Mouse (Mus musculus) v-Abl transformed pro-B cells (cell line): ENCODE measurements around the gene Lmbrd2.
"Not testable (repeated sequence)": the region's sequence is repeated elsewhere in the genome, so short reads cannot be mapped to it uniquely, and the experiment has no call there.

ENCODE experiments used
- in situ Hi-C, 2 experiments: fragments of 400-800 bp; cut with MboI; formaldehyde crosslinking; loops; one replicate each; pipeline ENCODE4 v1.15.1; 2025; ENCODE audit not compliant: unreplicated experiment in 2 of 2

The Lmbrd2 gene

DNA sequence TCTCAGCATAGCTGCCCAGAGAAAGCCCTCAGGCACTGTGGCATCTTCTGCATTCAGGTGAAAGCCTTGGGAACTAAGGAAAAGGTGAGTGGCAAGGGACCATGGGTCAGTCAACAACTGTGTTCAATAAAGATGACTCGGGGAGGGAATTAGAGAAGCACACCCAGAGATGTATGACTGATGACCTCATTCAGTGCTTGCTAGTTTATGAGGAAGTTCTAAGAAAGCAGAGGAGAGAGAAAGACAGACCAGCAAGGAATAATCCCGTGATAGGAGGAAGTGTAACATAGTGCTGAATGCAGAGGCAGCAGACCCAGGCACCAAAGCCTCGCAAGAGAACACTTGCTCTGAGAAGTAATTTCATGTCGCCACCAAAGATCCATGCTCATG, 8.9 kb upstream of the Lmbrd2 start:
- in situ Hi-C loops: no loop called here

DNA sequence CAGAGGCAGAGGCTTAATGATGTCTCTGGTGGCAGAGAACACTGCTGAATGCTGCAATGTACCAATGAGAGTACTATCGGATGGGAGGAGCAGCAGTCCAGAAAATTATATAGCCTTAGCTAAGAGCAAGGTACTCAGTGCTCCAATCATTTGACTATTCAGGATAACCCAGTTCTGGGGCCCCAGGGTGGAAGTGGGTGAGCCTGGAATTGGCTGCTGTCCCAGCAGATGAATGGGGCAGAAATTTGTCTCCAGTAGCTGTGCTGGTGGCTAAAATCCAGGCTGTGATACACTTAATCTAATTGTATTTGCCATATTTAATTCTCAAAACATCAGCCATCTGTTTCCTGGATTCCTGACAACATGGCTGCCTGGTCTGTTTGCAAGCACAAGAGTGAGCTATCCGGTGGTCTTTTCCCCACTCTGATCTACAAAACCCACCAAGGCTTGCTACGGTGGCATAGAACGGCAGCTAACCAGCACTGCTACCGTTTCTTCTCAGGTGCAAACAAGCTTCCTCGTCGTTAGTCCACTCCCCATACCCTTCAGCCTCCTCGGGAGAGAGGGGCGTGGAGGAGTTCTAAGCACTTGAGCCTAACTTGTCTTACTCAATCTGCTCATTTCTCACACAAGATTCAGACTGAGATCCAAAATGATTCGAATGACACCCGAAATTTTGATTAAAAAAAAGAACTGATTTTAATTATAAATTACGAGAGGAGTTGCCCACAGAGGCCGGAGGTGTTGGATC, 7.5 kb upstream of the Lmbrd2 start:
- in situ Hi-C loops: no loop called here

DNA sequence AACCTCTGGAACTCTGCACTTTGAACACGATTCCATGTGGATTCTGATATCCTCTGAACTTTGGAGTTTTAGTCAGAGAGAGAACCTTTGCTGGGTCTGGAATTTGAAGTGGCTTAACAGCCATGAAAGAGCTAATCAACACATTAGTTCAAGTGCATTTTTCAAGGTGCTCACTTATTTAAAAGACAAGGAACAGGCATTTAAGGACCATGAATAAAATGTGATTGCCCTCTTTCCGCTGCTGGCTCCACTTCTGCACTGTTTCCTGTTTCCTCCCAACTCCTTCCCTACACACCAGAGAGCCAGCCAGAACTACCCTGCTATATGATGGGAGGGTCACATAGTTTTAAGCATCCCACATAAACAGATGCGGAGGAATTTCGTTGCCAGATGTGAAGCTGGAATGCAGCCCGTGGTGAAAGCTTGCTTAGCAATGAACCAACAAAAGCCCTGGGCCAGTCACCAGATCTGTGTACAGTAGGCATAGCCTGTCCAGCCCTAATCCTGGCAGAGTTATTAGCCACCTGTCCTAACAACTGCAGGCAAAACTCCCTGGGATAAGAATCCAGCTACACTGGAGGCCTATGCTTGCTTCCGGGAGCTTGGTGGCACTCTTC, 5.4 kb upstream of the Lmbrd2 start:
- in situ Hi-C loops: no loop called here

- in situ Hi-C loops: no loop called here
Measured at GRCm38 (mm10) chr15:9139447-9139846, 903 bp upstream of the Lmbrd2 start.

DNA sequence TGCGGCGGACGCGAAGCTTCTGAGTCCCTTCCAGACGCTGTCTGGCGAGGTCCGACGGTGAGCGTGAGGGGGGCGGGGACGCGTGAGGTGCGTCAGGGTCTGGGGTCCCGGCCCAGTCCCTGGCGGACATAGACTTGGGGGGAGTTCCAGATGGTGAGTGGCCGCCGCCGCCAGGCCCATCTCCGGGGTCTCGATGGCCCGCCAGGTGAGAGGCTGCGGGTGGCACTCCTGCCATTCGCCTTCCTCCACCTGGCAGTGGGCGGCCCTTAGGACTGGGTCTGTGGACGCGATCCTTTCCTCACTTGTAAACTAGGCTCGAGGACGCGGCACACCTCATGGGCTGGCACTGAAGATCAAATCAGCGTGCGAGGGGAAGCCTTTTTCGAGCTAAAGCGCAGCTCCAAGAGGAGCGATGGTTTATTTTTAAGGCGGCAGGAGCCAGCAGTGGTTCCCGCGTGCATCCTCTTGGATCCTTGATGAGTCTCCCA, 378 bp downstream of the Lmbrd2 start:
- in situ Hi-C loops: no loop called here

DNA sequence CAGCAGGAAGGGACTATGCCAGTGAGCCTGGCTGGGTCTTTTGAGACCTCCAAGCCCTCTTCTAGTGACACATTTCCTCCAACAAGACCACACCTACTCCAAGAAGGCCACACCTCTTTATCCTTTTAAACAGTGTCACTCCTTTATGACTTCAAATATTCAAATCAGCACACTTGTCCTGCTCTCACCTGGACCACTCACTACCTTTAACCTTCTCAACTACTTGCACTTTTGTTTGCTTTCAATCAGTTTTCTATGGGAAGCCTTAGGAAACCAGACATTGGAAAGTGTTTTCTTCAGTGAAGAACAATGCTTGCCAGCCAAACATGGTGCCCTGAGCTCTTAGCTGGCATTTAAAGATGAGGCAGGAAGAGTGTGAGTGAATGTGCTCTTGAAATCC, 15.0 kb downstream of the Lmbrd2 start, which contains the start of gene Skp2:
Skp2 (minus strand) TSS at position 101 of the 400 bp plus-strand sequence.
- in situ Hi-C loops: no loop called here

DNA sequence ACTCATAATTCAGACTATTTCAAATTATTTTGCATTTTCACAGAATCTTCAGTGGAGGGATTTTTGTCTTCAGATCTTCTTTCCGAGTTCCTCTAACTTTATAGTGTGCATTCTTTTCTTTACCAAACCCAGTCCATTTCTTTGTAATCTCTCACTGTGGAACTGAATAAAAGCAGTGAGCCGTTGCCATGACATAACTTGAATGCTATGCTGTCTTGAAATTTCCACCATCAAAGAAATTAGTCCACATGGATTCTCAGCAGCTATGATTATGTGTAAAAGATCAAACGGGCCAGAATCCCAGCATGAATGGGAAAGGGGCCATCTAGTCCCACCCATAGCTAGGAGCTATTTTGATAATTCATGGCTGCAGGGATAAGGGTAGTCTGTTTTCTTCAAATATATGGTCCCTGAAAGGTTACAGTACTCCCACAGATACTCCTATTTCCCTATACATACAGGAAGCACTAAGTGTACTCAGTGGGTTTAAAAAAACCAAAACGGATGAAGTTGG, 22.3 kb downstream of the Lmbrd2 start:
- in situ Hi-C loops: no loop called here

- in situ Hi-C loops: no loop called here
Measured at GRCm38 (mm10) chr15:9164125-9164524, 23.8 kb downstream of the Lmbrd2 start.

DNA sequence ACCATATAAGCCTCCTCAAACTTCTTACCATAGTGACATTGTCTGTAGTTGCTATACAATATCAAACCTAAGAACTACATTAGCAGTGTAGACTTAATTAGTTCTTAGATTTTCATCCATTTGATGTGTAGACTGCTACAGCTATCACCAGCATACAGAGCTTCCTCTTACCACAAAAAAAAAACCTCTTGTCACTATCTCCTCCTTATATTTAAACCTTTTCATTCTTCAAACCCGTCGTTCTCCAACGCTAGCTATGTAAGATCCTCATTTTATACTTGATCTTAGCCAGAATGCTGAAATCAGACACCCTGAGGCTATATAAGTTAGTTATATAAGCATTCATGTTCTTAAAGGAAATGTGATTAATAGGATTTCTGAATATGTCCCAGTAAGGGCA, 36.7 kb downstream of the Lmbrd2 start:
- in situ Hi-C loops: loop anchor here (25.0 kb wide), 3 partner anchors 260 to 560 kb away; partner anchors contain the start of genes Capsl (in 1 of the 2) and Spef2 (in 1 of the 2)

- in situ Hi-C loops: loop anchor here (25.0 kb wide), 3 partner anchors 253 to 553 kb away; partner anchors contain the start of genes Capsl (in 1 of the 2) and Spef2 (in 1 of the 2)
Measured at GRCm38 (mm10) chr15:9183995-9184394, 43.6 kb downstream of the Lmbrd2 start.

GRCm38 (mm10) chr15:9189796-9190195, 49.4 kb downstream of the Lmbrd2 start:
- in situ Hi-C loops: loop anchor here (5.0 to 25.0 kb wide), 8 partner anchors 238 to 1675 kb away; partner anchors contain the start of genes Brix1 (in 1 of the 2), Capsl (in 1 of the 2), Rad1 (in 1 of the 2) and Spef2 (in 1 of the 2)

DNA sequence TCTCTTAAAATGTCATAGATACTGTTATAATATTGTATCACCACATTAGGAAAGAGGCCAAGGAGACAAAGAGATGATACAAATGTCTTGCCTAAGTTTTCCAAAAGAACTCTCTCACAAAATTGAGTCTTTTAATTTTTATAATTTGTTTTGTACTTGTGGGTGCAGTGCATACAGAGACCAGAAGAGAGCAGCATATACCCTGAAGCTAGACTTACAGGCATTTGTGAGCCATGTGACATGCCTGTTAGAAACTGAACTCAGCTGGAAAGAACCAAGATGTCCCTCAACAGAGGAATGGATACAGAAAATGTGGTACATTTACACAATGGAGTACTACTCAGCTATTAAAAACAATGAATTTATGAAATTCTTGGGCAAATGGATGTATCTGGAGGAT, 52.3 kb downstream of the Lmbrd2 start:
- in situ Hi-C loops: loop anchor here (5.0 to 25.0 kb wide), 8 partner anchors 235 to 1672 kb away; partner anchors contain the start of genes Brix1 (in 1 of the 2), Capsl (in 1 of the 2), Rad1 (in 1 of the 2) and Spef2 (in 1 of the 2)

GRCm38 (mm10) chr15:9198421-9198820, 58.1 kb downstream of the Lmbrd2 start:
- in situ Hi-C loops: loop anchor here (10.0 to 25.0 kb wide), 7 partner anchors 239 to 1666 kb away; partner anchors contain the start of genes Brix1 (in 1 of the 2), Capsl (in 1 of the 2), Rad1 (in 1 of the 2) and Spef2 (in 1 of the 2)

DNA sequence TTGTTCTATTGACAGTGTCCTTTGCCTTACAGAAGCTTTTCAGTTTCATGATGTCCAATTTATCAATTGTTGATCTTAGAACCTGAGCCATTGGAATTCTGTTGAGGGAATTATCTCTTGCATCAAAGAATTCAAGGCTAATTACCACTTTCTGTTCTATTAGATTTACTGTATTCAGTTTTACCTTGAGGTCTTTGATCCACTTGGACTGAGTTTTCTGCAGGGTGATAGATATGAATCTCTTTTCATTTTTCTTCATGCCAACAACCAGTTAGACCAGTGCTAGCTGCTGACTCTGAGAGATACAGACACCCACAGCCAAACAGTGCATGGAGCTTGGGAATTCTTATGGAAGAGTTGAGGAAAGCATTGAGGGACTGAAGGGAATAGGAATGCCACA, 71.5 kb downstream of the Lmbrd2 start:
- in situ Hi-C loops: no loop called here

DNA sequence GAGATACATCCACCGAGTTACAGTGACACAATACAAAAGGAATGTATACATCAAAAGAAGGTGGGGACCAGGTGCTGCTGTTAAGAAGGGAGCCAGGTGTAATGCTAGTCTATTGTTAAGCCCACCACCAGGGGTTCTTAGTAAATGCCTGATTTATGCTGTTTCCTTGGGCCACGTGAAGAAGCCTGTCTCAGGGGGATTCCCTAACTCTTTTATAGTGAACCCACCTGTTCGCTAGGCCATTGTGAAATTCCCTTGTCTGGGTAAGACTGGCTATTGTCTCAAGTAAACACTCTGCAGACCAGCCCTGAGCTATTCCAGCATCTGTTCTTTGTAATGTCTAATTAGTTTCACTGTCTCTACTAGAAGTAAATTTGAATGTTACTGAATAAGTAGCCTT, 72.7 kb downstream of the Lmbrd2 start:
- in situ Hi-C loops: not testable (repeated sequence)

GRCm38 (mm10) chr15:9213431-9213830, 73.1 kb downstream of the Lmbrd2 start:
- in situ Hi-C loops: not testable (repeated sequence)

GRCm38 (mm10) chr15:9216446-9216845, 76.1 kb downstream of the Lmbrd2 start:
- in situ Hi-C loops: no loop called here

- in situ Hi-C loops: not testable (repeated sequence)
Measured at GRCm38 (mm10) chr15:9230917-9231316, 90.6 kb downstream of the Lmbrd2 start.

DNA sequence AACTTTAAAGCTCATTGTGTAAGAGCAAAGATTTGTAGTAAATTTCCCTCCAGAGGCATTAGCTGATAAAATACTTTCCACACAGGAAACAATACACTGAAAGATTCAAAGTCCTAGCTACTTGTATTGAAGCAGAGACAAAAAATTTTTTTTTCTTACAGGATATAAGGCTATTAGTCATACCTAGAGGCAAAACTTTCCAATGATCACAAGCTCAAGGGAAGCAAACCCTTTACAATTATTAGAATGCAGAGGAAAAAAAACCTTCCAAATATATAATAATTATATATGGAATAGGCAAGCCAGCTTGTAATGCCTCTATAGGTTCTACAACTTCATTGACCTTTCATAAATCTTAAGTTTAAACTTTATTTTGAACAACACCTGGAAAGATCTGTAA, 106.0 kb downstream of the Lmbrd2 start:
- in situ Hi-C loops: no loop called here
